Mouse (Mus musculus) olfactory bulb, adult 2 months (tissue): Measurements from ENCODE around the gene Get4.

Experiments used
- CTCF ChIP-seq: fragments of 200-500 bp; IDR thresholded peaks from 2 replicates; pipeline ENCODE4 v1.5.1; 2012; ENCODE audit warnings: low read depth, mild to moderate bottlenecking, low read length, moderate library complexity; ENCODE audit not compliant: insufficient read depth
- POLR2A ChIP-seq: fragments of 200-500 bp; IDR thresholded peaks from 2 replicates; pipeline ENCODE4 v1.6.1; 2012; ENCODE audit warnings: mild to moderate bottlenecking, low read depth, low read length, moderate library complexity; ENCODE audit not compliant: insufficient read depth

DNA sequence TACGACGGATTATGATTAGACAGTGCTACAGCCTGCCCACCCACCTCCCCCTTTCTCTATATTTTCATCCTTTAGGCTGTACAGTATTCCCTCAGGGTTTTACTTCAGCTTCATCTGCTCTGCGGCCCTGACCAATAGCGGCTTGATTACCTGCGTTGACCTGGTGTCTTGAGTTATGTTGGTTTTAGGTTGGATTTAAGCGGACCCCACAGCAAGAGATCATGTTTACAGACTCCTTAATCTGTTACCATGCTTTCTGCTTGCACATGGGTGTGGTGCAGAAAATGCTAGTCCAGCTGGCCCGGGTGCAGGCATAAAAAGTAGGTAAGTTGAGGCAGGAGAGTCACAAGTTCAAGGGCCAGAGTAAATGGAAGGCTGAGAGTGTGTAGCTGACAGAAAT lies 845 bp upstream of the Get4 start:
- TF ChIP-seq CTCF (no peak), POLR2A (no peak)
